Mouse (Mus musculus): ENCODE measurements around the gene Arnt2. TPM values are rescaled to one million over a fixed set of nuclear protein-coding genes. Genes with fewer than 3 reads are reported as not detected.
A peak's percentile ranks its signal among the peaks of the same experiment; 100 is the strongest.

Gene Arnt2
- polyA plus RNA-seq, 2 experiments, result 11.0 to 29.7 TPM

DNA sequence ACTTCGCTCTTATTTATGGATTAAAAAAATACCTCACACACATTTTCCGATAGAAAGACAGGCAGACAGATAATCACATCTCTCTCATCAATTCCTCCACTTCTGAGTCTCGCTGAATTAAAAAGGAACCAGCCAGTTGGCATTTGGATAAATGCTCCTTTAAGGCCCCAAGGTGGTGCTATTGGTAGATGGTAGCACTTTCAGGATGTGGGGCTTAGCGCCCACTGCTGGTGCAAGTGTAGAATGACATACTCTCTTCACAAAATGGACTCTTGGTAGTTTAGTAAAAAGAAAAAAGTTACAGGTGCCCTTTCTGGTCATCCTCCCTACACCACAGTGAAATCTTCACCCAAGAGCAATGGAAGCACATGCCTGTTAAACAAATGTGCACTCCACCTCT is 37.1 kb upstream of the Arnt2 start:
- 23% methylated on average over 4 of the region's 4 CpGs for WGBS
- Histone ChIP-seq H3K36me3 (ENCODE audit: control insufficient read depth, insufficient read depth, low read length) (no peaks in the 10 kb centered on the region), H3K4me1 (ENCODE audit: control insufficient read depth, insufficient read depth, low read length) (no peaks in the 10 kb centered on the region), H3K27me3 (ENCODE audit: control insufficient read depth, insufficient read depth, low read length) (no peaks in the 10 kb centered on the region), H3K27ac (replicated peaks; ENCODE audit: low read depth, low read length) (no peak overlapping the region), H3K4me2 (replicated peaks; ENCODE audit: low read depth, low read length, severe bottlenecking) (no peak overlapping the region), H3K9ac (ENCODE audit: low read depth, low read length, severe bottlenecking) (no peak overlapping the region), H3K9me3 (ENCODE audit: control insufficient read depth, low read length) (no peaks in the 10 kb centered on the region), H3K4me3 (replicated peaks; ENCODE audit: low read length) (no peak overlapping the region)
- no peak for TF ChIP-seq POLR2A (IDR thresholded peaks at IDR 0.05; ENCODE audit: borderline replicate concordance, extremely low read depth, insufficient read depth, insufficient read length)
- peak; percentile 43 for DNase-seq (ENCODE audit: low spot score)
- no peak for ATAC-seq (ENCODE audit: low FRiP score, low read depth)

DNA sequence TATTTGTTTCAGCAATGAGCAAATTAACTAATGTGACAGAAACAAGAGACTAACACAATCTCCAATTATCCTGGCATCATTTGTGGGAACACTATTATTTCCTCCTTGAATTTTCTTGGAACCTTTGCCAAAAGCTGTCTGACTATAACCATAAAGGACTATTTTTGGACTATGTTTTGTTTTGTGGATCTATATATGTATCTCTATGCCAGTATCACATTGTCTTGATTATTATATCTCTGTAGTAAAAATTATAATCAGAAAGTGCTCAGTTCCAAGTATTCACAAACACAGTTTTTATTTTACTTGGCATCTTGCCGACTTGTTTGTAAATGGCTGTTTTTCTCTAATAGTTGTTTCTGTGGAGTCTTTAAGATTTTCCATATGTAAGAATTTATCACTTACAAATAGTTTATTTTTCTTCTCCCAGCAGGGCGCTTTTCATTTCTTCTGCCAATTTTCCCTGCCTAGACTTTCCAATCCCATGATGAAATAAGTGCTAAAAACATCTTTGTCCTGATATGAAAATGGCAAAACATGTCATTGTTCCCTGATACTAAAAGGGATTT is 32.5 kb upstream of the Arnt2 start:
- 81% methylated on average over 2 of the region's 2 CpGs for WGBS
- Histone ChIP-seq H3K27me3 (ENCODE audit: control insufficient read depth, insufficient read depth, low read length) (no peaks in the 10 kb centered on the region), H3K9ac (ENCODE audit: low read depth, low read length, severe bottlenecking) (no peak overlapping the region), H3K4me2 (replicated peaks; ENCODE audit: low read depth, low read length, severe bottlenecking) (no peak overlapping the region), H3K4me1 (ENCODE audit: control insufficient read depth, insufficient read depth, low read length) (no peaks in the 10 kb centered on the region), H3K4me3 (replicated peaks; ENCODE audit: low read length) (no peak overlapping the region), H3K9me3 (ENCODE audit: control insufficient read depth, low read length) (no peaks in the 10 kb centered on the region), H3K36me3 (ENCODE audit: control insufficient read depth, insufficient read depth, low read length) (no peaks in the 10 kb centered on the region), H3K27ac (replicated peaks; ENCODE audit: low read depth, low read length) (no peak overlapping the region)
- DNase-seq (ENCODE audit: low spot score), result no peak
- ATAC-seq (ENCODE audit: low FRiP score, low read depth), result no peak
- TF ChIP-seq POLR2A (IDR thresholded peaks at IDR 0.05; ENCODE audit: borderline replicate concordance, extremely low read depth, insufficient read depth, insufficient read length), result no peak

DNA sequence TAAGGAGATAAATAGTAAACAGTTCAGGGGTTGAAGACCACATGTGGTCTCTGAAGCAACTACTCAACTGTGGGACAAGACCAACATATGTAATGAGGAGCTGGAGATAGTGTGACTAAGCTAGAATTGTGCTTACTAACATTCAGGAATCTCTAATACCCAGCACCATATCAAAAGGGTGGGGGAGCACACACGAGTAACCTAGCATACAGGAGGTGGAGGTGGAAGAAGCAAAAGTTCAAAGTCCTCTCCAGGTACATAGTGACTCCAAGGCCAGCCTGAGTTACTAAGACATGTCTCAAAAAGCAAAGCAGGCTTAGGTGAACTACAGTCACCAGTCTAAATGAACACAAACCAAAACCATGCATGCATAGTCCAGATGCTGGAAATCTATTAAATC is 29.6 kb upstream of the Arnt2 start:
- H3K27me3 ChIP-seq (ENCODE audit: control insufficient read depth, insufficient read depth, low read length), result no peaks in the 10 kb centered on the region
- H3K4me1 ChIP-seq (ENCODE audit: control insufficient read depth, insufficient read depth, low read length), result no peaks in the 10 kb centered on the region
- H3K9me3 ChIP-seq (ENCODE audit: control insufficient read depth, low read length), result no peaks in the 10 kb centered on the region
- no peaks in the 10 kb centered on the region for H3K36me3 ChIP-seq (ENCODE audit: control insufficient read depth, insufficient read depth, low read length)
- WGBS, result 50% methylated on average over 1 of the region's 1 CpGs
- no peak overlapping the region for H3K9ac ChIP-seq (ENCODE audit: low read depth, low read length, severe bottlenecking)
- TF ChIP-seq POLR2A (IDR thresholded peaks at IDR 0.05; ENCODE audit: borderline replicate concordance, extremely low read depth, insufficient read depth, insufficient read length), result no peak
- no peak for DNase-seq (ENCODE audit: low spot score)
- H3K27ac ChIP-seq (replicated peaks; ENCODE audit: low read depth, low read length), result no peak overlapping the region
- no peak for ATAC-seq (ENCODE audit: low FRiP score, low read depth)
- no peak overlapping the region for H3K4me3 ChIP-seq (replicated peaks; ENCODE audit: low read length)
- H3K4me2 ChIP-seq (replicated peaks; ENCODE audit: low read depth, low read length, severe bottlenecking), result no peak overlapping the region

DNA sequence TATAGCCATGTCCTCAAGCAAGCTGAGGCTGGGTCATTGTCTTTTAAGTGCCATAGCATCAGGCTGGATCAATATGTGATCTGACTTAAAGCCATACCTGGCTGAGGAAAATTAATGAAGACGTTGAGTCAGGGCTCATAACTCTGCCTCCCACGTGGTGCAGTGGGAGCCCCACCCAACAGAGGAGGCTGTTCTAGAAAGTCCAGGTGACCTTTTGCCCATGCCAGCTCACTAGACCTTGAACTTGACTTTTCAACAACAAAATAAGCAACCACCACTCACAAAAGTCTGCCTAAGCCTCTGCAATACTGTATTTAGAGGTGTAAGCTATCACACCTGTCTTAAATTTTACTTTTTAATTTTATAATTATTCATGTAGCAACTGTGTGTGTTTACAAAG is 24.9 kb upstream of the Arnt2 start:
- no peaks in the 10 kb centered on the region for H3K36me3 ChIP-seq (ENCODE audit: control insufficient read depth, insufficient read depth, low read length)
- H3K4me1 ChIP-seq (ENCODE audit: control insufficient read depth, insufficient read depth, low read length), result 0 out of 2 replicates have a peak, but pooled peaks cover 2% of the 10 kb centered on the region

DNA sequence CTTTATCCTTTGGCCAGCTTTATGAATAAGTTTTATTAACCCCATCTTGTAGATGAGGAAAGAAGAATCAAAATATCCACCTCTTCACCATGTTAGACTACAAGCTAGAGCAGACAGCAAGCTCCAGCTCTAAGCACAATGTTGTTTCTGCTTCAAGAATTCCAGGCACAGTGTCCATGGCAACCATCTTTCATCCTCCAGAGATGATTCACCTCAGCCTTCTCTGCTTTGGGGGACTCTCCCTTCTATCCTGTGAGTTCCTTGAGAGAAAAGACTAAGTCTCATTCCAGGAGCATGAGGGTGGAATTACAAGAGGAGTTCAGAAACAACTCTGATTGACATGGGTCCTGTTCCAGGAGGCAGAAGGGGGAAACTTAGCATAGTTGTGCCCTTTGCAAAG is 22.2 kb upstream of the Arnt2 start:
- Histone ChIP-seq H3K27ac (replicated peaks; ENCODE audit: low read depth, low read length) (no peak overlapping the region), H3K9me3 (ENCODE audit: control insufficient read depth, low read length) (no peaks in the 10 kb centered on the region), H3K27me3 (ENCODE audit: control insufficient read depth, insufficient read depth, low read length) (no peaks in the 10 kb centered on the region), H3K4me3 (replicated peaks; ENCODE audit: low read length) (no peak overlapping the region), H3K9ac (ENCODE audit: low read depth, low read length, severe bottlenecking) (no peak overlapping the region), H3K4me1 (ENCODE audit: control insufficient read depth, insufficient read depth, low read length) (0 out of 2 replicates have a peak, but pooled peaks cover 8% of the 10 kb centered on the region), H3K36me3 (ENCODE audit: control insufficient read depth, insufficient read depth, low read length) (no peaks in the 10 kb centered on the region), H3K4me2 (replicated peaks; ENCODE audit: low read depth, low read length, severe bottlenecking) (no peak overlapping the region)
- no peak for ATAC-seq (ENCODE audit: low FRiP score, low read depth)
- no peak for DNase-seq (ENCODE audit: low spot score)
- TF ChIP-seq POLR2A (IDR thresholded peaks at IDR 0.05; ENCODE audit: borderline replicate concordance, extremely low read depth, insufficient read depth, insufficient read length), result no peak

More for the DNA sequence above, 24.9 kb upstream of the Arnt2 start:
- no peaks in the 10 kb centered on the region for H3K27me3 ChIP-seq (ENCODE audit: control insufficient read depth, insufficient read depth, low read length)
- no peak overlapping the region for H3K4me3 ChIP-seq (replicated peaks; ENCODE audit: low read length)
- H3K9me3 ChIP-seq (ENCODE audit: control insufficient read depth, low read length), result no peaks in the 10 kb centered on the region
- DNase-seq (ENCODE audit: low spot score), result no peak
- 39% methylated on average over 2 of the region's 2 CpGs for WGBS
- H3K4me2 ChIP-seq (replicated peaks; ENCODE audit: low read depth, low read length, severe bottlenecking), result no peak overlapping the region
- ATAC-seq (ENCODE audit: low FRiP score, low read depth), result no peak
- TF ChIP-seq POLR2A (IDR thresholded peaks at IDR 0.05; ENCODE audit: borderline replicate concordance, extremely low read depth, insufficient read depth, insufficient read length), result no peak
- H3K27ac ChIP-seq (replicated peaks; ENCODE audit: low read depth, low read length), result no peak overlapping the region
- H3K9ac ChIP-seq (ENCODE audit: low read depth, low read length, severe bottlenecking), result no peak overlapping the region

DNA sequence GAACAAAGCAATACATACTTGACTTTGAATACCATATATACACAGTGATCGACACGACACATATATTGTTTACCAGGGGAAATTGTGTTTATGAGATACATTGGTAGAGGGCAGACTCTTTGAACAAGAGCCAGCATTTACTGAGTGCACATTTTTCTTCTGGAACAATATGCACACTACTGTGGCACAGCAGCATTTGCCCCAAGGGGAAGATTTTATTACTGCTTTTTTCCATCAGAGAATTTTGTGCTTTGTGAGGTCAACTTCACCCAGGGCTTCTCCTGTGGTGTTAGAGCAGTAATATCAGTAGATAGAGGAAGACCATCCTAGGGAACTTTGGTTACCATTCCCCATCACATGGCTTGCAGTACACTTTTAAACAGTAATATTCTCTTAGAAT is 17.2 kb upstream of the Arnt2 start:
- WGBS, result 55% methylated on average over 2 of the region's 2 CpGs
- no peaks in the 10 kb centered on the region for H3K36me3 ChIP-seq (ENCODE audit: control insufficient read depth, insufficient read depth, low read length)
- ATAC-seq (ENCODE audit: low FRiP score, low read depth), result no peak

More for the DNA sequence above, 17.2 kb upstream of the Arnt2 start:
- Histone ChIP-seq H3K9me3 (ENCODE audit: control insufficient read depth, low read length) (no peaks in the 10 kb centered on the region), H3K4me2 (replicated peaks; ENCODE audit: low read depth, low read length, severe bottlenecking) (no peak overlapping the region), H3K4me3 (replicated peaks; ENCODE audit: low read length) (no peak overlapping the region), H3K27me3 (ENCODE audit: control insufficient read depth, insufficient read depth, low read length) (no peaks in the 10 kb centered on the region), H3K4me1 (ENCODE audit: control insufficient read depth, insufficient read depth, low read length) (0 out of 2 replicates have a peak, but pooled peaks cover 8% of the 10 kb centered on the region), H3K9ac (ENCODE audit: low read depth, low read length, severe bottlenecking) (no peak overlapping the region), H3K27ac (replicated peaks; ENCODE audit: low read depth, low read length) (no peak overlapping the region)
- TF ChIP-seq POLR2A (IDR thresholded peaks at IDR 0.05; ENCODE audit: borderline replicate concordance, extremely low read depth, insufficient read depth, insufficient read length), result no peak
- DNase-seq (ENCODE audit: low spot score), result no peak
